Mouse (Mus musculus): ENCODE measurements at regions not wholly inside any gene's neighbourhood (a gene's known extent, or its start where the extent isn't known, plus 50 kb on each side); places are given as distances from the start of the nearest gene placed in this dataset.

DNA sequence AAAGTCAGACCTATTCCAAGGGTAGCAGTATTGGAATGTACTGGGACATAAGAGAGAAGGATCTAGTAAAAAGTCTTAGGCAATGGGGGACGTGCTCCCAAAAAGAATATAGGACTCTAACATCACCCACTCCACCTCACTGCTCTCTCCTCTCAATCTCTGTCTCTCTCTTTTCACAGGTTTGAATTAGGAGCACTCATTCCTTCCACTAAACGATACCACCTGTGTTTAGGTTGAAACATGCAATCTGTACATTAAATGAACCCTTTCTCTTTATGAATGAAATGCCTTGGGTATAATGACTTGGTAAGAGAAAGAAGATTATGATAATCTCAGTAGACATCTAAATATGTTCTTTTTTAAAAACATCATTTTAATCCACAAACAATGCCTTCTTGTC lies 129.4 kb downstream of the Zpld1 start:
- Histone ChIP-seq H3K9ac (replicated peaks; ENCODE audit: low read length) (no peak overlapping the region), H3K27me3 (ENCODE audit: insufficient read depth, low read length) (no peaks in the 10 kb centered on the region), H3K36me3 (ENCODE audit: insufficient read depth, low read length) (no peaks in the 10 kb centered on the region), H3K4me1 (ENCODE audit: insufficient read depth, low read length) (no peaks in the 10 kb centered on the region), H3K9me3 (ENCODE audit: low read length) (no peaks in the 10 kb centered on the region), H3K4me2 (replicated peaks; ENCODE audit: low read depth, low read length) (no peak overlapping the region), H3K27ac (ENCODE audit: low read length) (no peak overlapping the region), H3K4me3 (ENCODE audit: low read length) (no peak overlapping the region)
- 83% methylated on average over 2 of the region's 2 CpGs for WGBS
- no peak for ATAC-seq (ENCODE audit: low FRiP score, low TSS enrichment)

DNA sequence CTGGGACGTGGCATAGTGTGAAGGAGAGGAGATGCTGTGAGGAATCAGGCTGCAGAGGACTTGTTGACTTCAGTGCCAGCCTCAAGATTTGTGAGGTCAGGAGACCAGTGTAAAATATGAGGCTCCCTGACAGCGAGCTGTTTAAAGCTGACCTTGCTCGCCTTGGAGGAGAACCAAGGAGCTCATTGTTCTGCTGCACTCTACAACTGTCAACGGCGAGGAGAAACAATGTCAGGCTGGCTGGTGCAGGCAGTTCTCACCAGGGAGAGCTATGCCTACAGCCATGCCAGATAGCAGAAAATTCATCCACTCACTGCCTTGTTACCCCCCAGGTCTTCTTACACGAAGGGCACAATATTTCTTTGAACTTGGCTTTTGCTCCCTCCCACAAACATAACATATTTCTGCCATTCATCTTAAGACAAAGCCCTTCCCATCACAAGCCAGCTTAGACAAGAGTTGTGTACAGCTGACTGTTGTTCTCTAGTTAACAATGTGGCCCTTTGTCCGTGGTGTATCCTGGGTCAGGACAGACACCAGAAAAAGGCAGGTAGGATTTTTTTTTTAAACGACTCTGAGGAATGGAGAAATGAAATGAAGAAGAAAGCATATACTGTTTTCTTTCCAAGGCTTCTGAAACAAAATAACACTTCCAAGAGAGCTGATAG lies 131.5 kb downstream of the Zpld1 start:
- Histone ChIP-seq H3K4me3 (ENCODE audit: low read length) (no peak overlapping the region), H3K36me3 (ENCODE audit: insufficient read depth, low read length) (no peaks in the 10 kb centered on the region), H3K4me2 (replicated peaks; ENCODE audit: low read depth, low read length) (no peak overlapping the region), H3K4me1 (ENCODE audit: insufficient read depth, low read length) (no peaks in the 10 kb centered on the region), H3K27me3 (ENCODE audit: insufficient read depth, low read length) (no peaks in the 10 kb centered on the region), H3K27ac (ENCODE audit: low read length) (no peak overlapping the region), H3K9me3 (ENCODE audit: low read length) (no peaks in the 10 kb centered on the region), H3K9ac (replicated peaks; ENCODE audit: low read length) (no peak overlapping the region)
- ATAC-seq (ENCODE audit: low FRiP score, low TSS enrichment), result no peak
- WGBS, result 31% methylated on average over 8 of the region's 8 CpGs

DNA sequence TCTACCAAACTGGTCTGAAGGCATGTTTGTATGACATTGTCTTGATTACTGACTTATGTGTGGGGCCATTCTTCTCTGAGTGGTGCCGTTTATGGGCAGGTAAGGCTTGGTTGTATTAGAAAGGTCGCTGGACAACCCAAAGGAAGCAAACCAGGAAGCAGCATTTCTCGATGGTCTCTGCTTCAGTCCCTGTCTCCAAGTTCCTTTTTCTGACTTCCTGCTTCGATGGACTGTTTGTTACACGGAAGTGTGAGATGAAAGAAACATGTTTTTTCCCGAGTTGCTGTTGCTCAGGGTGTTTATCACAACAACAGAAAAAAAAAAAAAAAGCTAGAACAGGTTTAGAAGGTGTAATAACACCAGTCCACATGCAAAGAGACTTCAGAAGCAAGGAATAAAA lies 134.9 kb downstream of the Zpld1 start:
- Histone ChIP-seq H3K4me3 (ENCODE audit: low read length) (no peak overlapping the region), H3K27me3 (ENCODE audit: insufficient read depth, low read length) (no peaks in the 10 kb centered on the region), H3K27ac (ENCODE audit: low read length) (no peak overlapping the region), H3K4me2 (replicated peaks; ENCODE audit: low read depth, low read length) (no peak overlapping the region), H3K36me3 (ENCODE audit: insufficient read depth, low read length) (no peaks in the 10 kb centered on the region), H3K9me3 (ENCODE audit: low read length) (no peaks in the 10 kb centered on the region), H3K4me1 (ENCODE audit: insufficient read depth, low read length) (no peaks in the 10 kb centered on the region), H3K9ac (replicated peaks; ENCODE audit: low read length) (no peak overlapping the region)
- WGBS, result 68% methylated on average over 6 of the region's 6 CpGs
- ATAC-seq (ENCODE audit: low FRiP score, low TSS enrichment), result no peak

DNA sequence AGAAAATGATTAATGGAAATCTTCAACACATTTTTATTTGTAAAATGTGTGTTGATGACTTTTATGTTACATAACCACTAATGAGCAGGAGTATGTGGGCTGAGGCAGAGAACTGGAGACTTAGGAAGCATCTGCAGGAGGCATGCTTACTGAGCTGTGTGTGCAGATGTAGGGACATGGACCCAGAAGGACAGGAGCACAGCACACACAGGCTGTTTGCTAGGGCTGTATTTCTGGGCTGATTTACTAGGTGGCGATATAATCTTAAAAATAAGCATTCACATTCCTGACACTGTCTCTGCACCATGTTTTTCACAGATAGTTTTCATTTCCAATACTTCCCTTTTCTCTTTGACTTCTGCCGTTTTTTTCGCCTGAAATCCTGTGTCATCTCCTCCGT lies 146.1 kb downstream of the Zpld1 start:
- H3K4me2 ChIP-seq (replicated peaks; ENCODE audit: low read depth, low read length), result no peak overlapping the region
- H3K27me3 ChIP-seq (ENCODE audit: insufficient read depth, low read length), result no peaks in the 10 kb centered on the region
- no peak overlapping the region for H3K9ac ChIP-seq (replicated peaks; ENCODE audit: low read length)
- H3K4me1 ChIP-seq (ENCODE audit: insufficient read depth, low read length), result no peaks in the 10 kb centered on the region
- ATAC-seq (ENCODE audit: low FRiP score, low TSS enrichment), result 0 out of 2 replicates have a peak, but pooled peaks have one; percentile 42
- no peaks in the 10 kb centered on the region for H3K36me3 ChIP-seq (ENCODE audit: insufficient read depth, low read length)
- H3K9me3 ChIP-seq (ENCODE audit: low read length), result no peaks in the 10 kb centered on the region
- 44% methylated on average over 4 of the region's 4 CpGs for WGBS
- no peak overlapping the region for H3K4me3 ChIP-seq (ENCODE audit: low read length)
- no peak overlapping the region for H3K27ac ChIP-seq (ENCODE audit: low read length)

DNA sequence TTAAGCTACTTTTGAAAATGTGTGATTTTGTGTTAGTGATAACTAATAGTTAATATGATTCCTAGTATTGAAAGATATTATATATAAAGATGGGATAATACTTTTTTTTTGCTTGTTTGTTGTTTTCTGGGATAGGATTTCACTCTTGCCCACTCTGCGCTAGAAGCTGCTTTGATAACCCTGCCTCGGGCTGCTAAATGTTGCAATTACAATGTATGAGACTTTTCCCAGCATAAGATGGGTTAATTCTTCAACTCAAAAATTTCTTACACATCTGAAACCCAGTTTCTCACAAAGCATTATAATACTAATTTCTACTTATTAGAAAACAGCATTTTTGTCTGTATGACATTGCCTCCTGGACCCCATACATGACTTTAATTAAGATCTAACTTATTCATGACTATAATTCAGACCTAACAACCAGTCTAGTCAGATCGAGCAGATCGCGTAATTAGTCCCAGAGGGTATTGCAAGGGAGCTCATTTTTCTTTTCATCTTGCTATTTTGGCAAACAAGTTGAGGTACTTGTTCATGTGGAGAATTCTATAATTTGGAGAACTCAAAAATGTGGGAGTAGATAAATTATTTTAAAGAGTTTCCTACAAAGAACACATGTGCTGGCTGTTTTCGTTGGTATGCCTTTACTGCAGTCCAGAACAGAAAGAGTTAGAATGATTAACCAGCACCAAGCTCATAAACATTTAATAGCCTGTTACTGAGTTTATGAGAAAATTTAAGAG lies 155.2 kb downstream of the Zpld1 start:
- H3K4me3 ChIP-seq (ENCODE audit: low read length), result no peak overlapping the region
- peak overlapping the region; percentile 26 for H3K4me2 ChIP-seq (replicated peaks; ENCODE audit: low read depth, low read length)
- 35% methylated on average over 6 of the region's 6 CpGs for WGBS
- no peak overlapping the region for H3K9ac ChIP-seq (replicated peaks; ENCODE audit: low read length)
- no peaks in the 10 kb centered on the region for H3K36me3 ChIP-seq (ENCODE audit: insufficient read depth, low read length)
- no peaks in the 10 kb centered on the region for H3K27me3 ChIP-seq (ENCODE audit: insufficient read depth, low read length)
- no peaks in the 10 kb centered on the region for H3K9me3 ChIP-seq (ENCODE audit: low read length)
- peak overlapping the region; percentile 46; the same call in 1 of the 2 replicates for H3K27ac ChIP-seq (ENCODE audit: low read length)
- 0 out of 2 replicates have a peak, but pooled peaks cover 2% of the 10 kb centered on the region for H3K4me1 ChIP-seq (ENCODE audit: insufficient read depth, low read length)
- ATAC-seq (ENCODE audit: low FRiP score, low TSS enrichment), result peak; percentile 91

DNA sequence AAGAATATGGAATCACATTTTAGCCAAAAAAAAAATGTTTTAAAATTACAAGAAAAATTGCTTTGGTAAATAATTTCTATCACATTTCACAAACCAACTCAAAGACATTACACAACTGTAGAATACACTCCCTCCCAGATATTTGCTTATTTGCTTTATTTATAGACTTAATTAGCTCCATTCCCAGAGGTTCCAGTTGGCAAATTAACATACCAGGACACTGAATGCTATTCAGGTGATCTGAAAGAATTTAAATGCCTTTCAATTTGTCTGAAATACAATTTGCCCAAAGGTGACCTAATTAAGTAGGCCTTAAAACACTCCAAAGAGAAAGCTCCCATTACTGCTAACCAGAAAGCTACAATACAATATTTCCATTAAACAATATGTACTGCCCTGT lies 162.8 kb downstream of the Zpld1 start:
- H3K4me1 ChIP-seq (ENCODE audit: insufficient read depth, low read length), result no peaks in the 10 kb centered on the region
- no peak overlapping the region for H3K27ac ChIP-seq (ENCODE audit: low read length)
- no peaks in the 10 kb centered on the region for H3K9me3 ChIP-seq (ENCODE audit: low read length)
- no peak overlapping the region for H3K9ac ChIP-seq (replicated peaks; ENCODE audit: low read length)
- no peak for ATAC-seq (ENCODE audit: low FRiP score, low TSS enrichment)
- H3K4me3 ChIP-seq (ENCODE audit: low read length), result no peak overlapping the region
- no peaks in the 10 kb centered on the region for H3K27me3 ChIP-seq (ENCODE audit: insufficient read depth, low read length)
- no peak overlapping the region for H3K4me2 ChIP-seq (replicated peaks; ENCODE audit: low read depth, low read length)
- H3K36me3 ChIP-seq (ENCODE audit: insufficient read depth, low read length), result no peaks in the 10 kb centered on the region

DNA sequence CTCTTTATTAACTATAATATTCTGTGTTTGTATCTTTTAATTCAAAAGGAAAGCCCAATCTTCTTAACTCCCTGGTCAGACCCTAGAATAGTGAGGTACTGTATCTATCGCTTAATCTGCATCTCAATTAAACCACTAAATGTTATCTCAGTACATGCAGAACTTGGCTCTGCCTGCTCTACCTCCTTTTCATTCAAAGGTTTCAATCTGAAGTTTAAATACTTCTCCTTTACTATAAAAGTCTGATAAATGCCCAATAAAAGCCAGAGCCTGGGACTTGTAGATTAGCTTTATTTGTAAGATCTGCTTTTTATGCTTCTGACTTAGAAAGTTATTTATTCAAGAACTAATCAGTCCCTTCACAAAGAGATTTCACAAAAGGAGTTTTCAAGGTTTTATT lies 200.1 kb downstream of the Zpld1 start:
- WGBS, result 95% methylated on average over 1 of the region's 1 CpGs
- H3K9ac ChIP-seq (replicated peaks; ENCODE audit: low read length), result no peak overlapping the region
- no peak for ATAC-seq (ENCODE audit: low FRiP score, low TSS enrichment)
- no peak overlapping the region for H3K4me3 ChIP-seq (ENCODE audit: low read length)
- no peaks in the 10 kb centered on the region for H3K9me3 ChIP-seq (ENCODE audit: low read length)
- H3K27ac ChIP-seq (ENCODE audit: low read length), result no peak overlapping the region
- H3K36me3 ChIP-seq (ENCODE audit: insufficient read depth, low read length), result no peaks in the 10 kb centered on the region
- no peaks in the 10 kb centered on the region for H3K4me1 ChIP-seq (ENCODE audit: insufficient read depth, low read length)
- H3K4me2 ChIP-seq (replicated peaks; ENCODE audit: low read depth, low read length), result no peak overlapping the region
- no peaks in the 10 kb centered on the region for H3K27me3 ChIP-seq (ENCODE audit: insufficient read depth, low read length)

DNA sequence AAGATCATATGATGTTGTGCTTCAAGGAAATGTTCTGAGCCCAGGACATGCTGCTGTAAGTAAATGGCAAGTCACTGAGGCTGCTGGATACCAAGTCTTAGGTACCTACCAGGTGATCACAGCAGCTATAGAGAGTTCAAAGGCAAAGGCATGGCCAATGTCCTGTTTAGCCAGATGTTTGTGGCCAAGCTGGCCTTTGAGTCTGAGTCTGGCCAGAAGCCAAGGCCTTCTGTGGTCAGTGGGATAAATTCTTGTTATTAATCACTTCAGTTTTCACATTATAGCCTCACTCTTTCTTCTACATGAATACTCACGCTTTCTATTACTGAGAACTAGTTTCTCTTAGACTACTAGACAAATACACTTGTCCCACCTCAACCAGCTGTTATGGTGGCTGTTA lies 210.3 kb downstream of the Zpld1 start:
- H3K27ac ChIP-seq (ENCODE audit: low read length), result no peak overlapping the region
- WGBS, result 69% methylated on average over 1 of the region's 1 CpGs

DNA sequence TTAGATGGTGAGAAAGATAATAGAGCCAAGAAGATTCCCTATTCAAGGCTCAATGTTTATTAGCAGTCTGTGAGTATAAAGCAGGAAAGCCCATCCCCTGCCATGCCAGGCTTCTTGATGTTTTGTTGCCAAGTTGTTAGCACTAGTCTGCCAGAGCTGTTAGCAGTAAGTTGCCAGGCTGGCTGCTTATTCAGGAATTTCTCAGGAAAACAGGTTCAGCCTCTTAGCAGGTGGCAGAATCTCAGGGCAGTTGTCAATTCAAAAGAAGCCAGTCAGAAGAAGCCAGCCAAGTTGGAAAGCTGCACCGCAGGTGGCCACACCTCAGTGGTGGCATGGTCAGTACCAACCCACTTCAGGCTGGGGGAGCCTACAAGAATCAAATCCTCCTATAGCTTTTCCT lies 221.6 kb downstream of the Zpld1 start:
- 52% methylated on average over 1 of the region's 1 CpGs for WGBS
- no peak for ATAC-seq (ENCODE audit: low FRiP score, low TSS enrichment)

More for the DNA sequence above, 210.3 kb downstream of the Zpld1 start:
- Histone ChIP-seq H3K4me2 (replicated peaks; ENCODE audit: low read depth, low read length) (no peak overlapping the region), H3K9ac (replicated peaks; ENCODE audit: low read length) (no peak overlapping the region), H3K36me3 (ENCODE audit: insufficient read depth, low read length) (no peaks in the 10 kb centered on the region), H3K9me3 (ENCODE audit: low read length) (no peaks in the 10 kb centered on the region), H3K4me3 (ENCODE audit: low read length) (no peak overlapping the region), H3K4me1 (ENCODE audit: insufficient read depth, low read length) (no peaks in the 10 kb centered on the region), H3K27me3 (ENCODE audit: insufficient read depth, low read length) (no peaks in the 10 kb centered on the region)
- no peak for ATAC-seq (ENCODE audit: low FRiP score, low TSS enrichment)

DNA sequence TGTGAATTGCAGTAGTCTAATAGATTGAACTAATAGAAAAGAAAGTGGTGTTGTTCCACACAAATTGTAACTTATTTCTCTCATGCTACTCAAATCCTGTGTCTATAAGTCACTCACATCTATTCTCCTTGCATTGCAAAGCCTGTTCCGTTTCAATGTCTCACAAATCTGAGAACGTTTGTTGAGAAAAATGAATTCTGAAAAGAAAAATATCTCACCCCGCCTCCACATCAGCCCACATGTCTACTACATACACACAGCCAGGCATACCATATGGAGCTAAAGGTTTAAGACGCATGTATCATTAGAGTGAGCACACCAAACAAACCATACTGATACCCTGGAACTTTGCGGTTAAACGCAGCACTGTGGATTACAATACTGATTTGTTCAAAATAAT lies 258.0 kb downstream of the Zpld1 start:
- H3K27ac ChIP-seq (ENCODE audit: low read length), result no peak overlapping the region
- no peaks in the 10 kb centered on the region for H3K9me3 ChIP-seq (ENCODE audit: low read length)
- ATAC-seq (ENCODE audit: low FRiP score, low TSS enrichment), result no peak
- H3K4me3 ChIP-seq (ENCODE audit: low read length), result no peak overlapping the region
- H3K9ac ChIP-seq (replicated peaks; ENCODE audit: low read length), result no peak overlapping the region
- no peaks in the 10 kb centered on the region for H3K27me3 ChIP-seq (ENCODE audit: insufficient read depth, low read length)
- H3K4me1 ChIP-seq (ENCODE audit: insufficient read depth, low read length), result no peaks in the 10 kb centered on the region
- H3K4me2 ChIP-seq (replicated peaks; ENCODE audit: low read depth, low read length), result no peak overlapping the region
- WGBS, result 90% methylated on average over 6 of the region's 6 CpGs
- no peaks in the 10 kb centered on the region for H3K36me3 ChIP-seq (ENCODE audit: insufficient read depth, low read length)

More for the DNA sequence above, 221.6 kb downstream of the Zpld1 start:
- Histone ChIP-seq H3K4me2 (replicated peaks; ENCODE audit: low read depth, low read length) (no peak overlapping the region), H3K27me3 (ENCODE audit: insufficient read depth, low read length) (no peaks in the 10 kb centered on the region), H3K9ac (replicated peaks; ENCODE audit: low read length) (no peak overlapping the region), H3K36me3 (ENCODE audit: insufficient read depth, low read length) (no peaks in the 10 kb centered on the region), H3K4me3 (ENCODE audit: low read length) (no peak overlapping the region), H3K4me1 (ENCODE audit: insufficient read depth, low read length) (no peaks in the 10 kb centered on the region), H3K27ac (ENCODE audit: low read length) (no peak overlapping the region), H3K9me3 (ENCODE audit: low read length) (no peaks in the 10 kb centered on the region)

Data from kidney, embryonic 16.5 days (tissue).